Mouse (Mus musculus): ENCODE results near the gene Tenm2. TPM values are rescaled to one million over a fixed set of nuclear protein-coding genes. Genes with fewer than 3 reads are reported as not detected.

Gene Tenm2
- polyA plus RNA-seq, 1 experiment from 2014 or later: 2.8 TPM

- Histone ChIP-seq H3K9me3 (ENCODE audit: control insufficient read depth, low read depth, low read length) (no peaks in the 10 kb centered on the region), H3K27me3 (ENCODE audit: control insufficient read depth, insufficient read depth, low read length) (no peaks in the 10 kb centered on the region), H3K36me3 (ENCODE audit: control insufficient read depth, insufficient read depth, low read length) (no peaks in the 10 kb centered on the region), H3K27ac (ENCODE audit: low read length) (no peak overlapping the region), H3K4me2 (replicated peaks; ENCODE audit: low read depth, low read length) (no peak overlapping the region), H3K4me3 (ENCODE audit: low read depth, low read length) (no peak overlapping the region), H3K4me1 (ENCODE audit: control insufficient read depth, insufficient read depth, low read length) (no peaks in the 10 kb centered on the region), H3K9ac (replicated peaks; ENCODE audit: low read depth, low read length) (no peak overlapping the region)
- 26% methylated on average over 6 of the region's 6 CpGs for WGBS
- no peak for ATAC-seq (ENCODE audit: insufficient number of reproducible peaks, insufficient read depth, low FRiP score, low read depth)
Observed at GRCm38 (mm10) chr11:36635082-36635481, 600.7 kb downstream of the Tenm2 start.

- Histone ChIP-seq H3K9ac (replicated peaks; ENCODE audit: low read depth, low read length) (no peak overlapping the region), H3K4me3 (ENCODE audit: low read depth, low read length) (no peak overlapping the region), H3K27me3 (ENCODE audit: control insufficient read depth, insufficient read depth, low read length) (no peaks in the 10 kb centered on the region), H3K4me2 (replicated peaks; ENCODE audit: low read depth, low read length) (no peak overlapping the region), H3K9me3 (ENCODE audit: control insufficient read depth, low read depth, low read length) (no peaks in the 10 kb centered on the region), H3K36me3 (ENCODE audit: control insufficient read depth, insufficient read depth, low read length) (no peaks in the 10 kb centered on the region), H3K4me1 (ENCODE audit: control insufficient read depth, insufficient read depth, low read length) (no peaks in the 10 kb centered on the region), H3K27ac (ENCODE audit: low read length) (no peak overlapping the region)
- ATAC-seq (ENCODE audit: insufficient number of reproducible peaks, insufficient read depth, low FRiP score, low read depth): no peak
Observed at GRCm38 (mm10) chr11:36632201-36632600, 603.6 kb downstream of the Tenm2 start.

GRCm38 (mm10) chr11:36613807-36614206 is 622.0 kb downstream of the Tenm2 start:
- whole genome bisulfite sequencing: 84% methylated on average over 6 of the region's 6 CpGs
- H3K36me3 ChIP-seq (ENCODE audit: control insufficient read depth, insufficient read depth, low read length): no peaks in the 10 kb centered on the region

GRCm38 (mm10) chr11:36604815-36605382 is 630.9 kb downstream of the Tenm2 start:
- Histone ChIP-seq H3K9ac (replicated peaks; ENCODE audit: low read depth, low read length) (no peak overlapping the region), H3K9me3 (ENCODE audit: control insufficient read depth, low read depth, low read length) (no peaks in the 10 kb centered on the region), H3K4me2 (replicated peaks; ENCODE audit: low read depth, low read length) (no peak overlapping the region), H3K36me3 (ENCODE audit: control insufficient read depth, insufficient read depth, low read length) (no peaks in the 10 kb centered on the region), H3K27me3 (ENCODE audit: control insufficient read depth, insufficient read depth, low read length) (no peaks in the 10 kb centered on the region), H3K4me3 (ENCODE audit: low read depth, low read length) (no peak overlapping the region), H3K27ac (ENCODE audit: low read length) (no peak overlapping the region), H3K4me1 (ENCODE audit: control insufficient read depth, insufficient read depth, low read length) (no peaks in the 10 kb centered on the region)
- WGBS: 45% methylated on average over 8 of the region's 8 CpGs
- no peak for ATAC-seq (ENCODE audit: insufficient number of reproducible peaks, insufficient read depth, low FRiP score, low read depth)

More at GRCm38 (mm10) chr11:36613807-36614206, 622.0 kb downstream of the Tenm2 start:
- no peak for ATAC-seq (ENCODE audit: insufficient number of reproducible peaks, insufficient read depth, low FRiP score, low read depth)
- no peaks in the 10 kb centered on the region for H3K27me3 ChIP-seq (ENCODE audit: control insufficient read depth, insufficient read depth, low read length)
- no peaks in the 10 kb centered on the region for H3K9me3 ChIP-seq (ENCODE audit: control insufficient read depth, low read depth, low read length)
- no peak overlapping the region for H3K9ac ChIP-seq (replicated peaks; ENCODE audit: low read depth, low read length)
- no peak overlapping the region for H3K4me2 ChIP-seq (replicated peaks; ENCODE audit: low read depth, low read length)
- no peak overlapping the region for H3K4me3 ChIP-seq (ENCODE audit: low read depth, low read length)
- no peak overlapping the region for H3K27ac ChIP-seq (ENCODE audit: low read length)
- no peaks in the 10 kb centered on the region for H3K4me1 ChIP-seq (ENCODE audit: control insufficient read depth, insufficient read depth, low read length)

- 43% methylated on average over 3 of the region's 3 CpGs for WGBS
- Histone ChIP-seq H3K9me3 (ENCODE audit: control insufficient read depth, low read depth, low read length) (no peaks in the 10 kb centered on the region), H3K4me3 (ENCODE audit: low read depth, low read length) (no peak overlapping the region), H3K4me2 (replicated peaks; ENCODE audit: low read depth, low read length) (no peak overlapping the region), H3K36me3 (ENCODE audit: control insufficient read depth, insufficient read depth, low read length) (no peaks in the 10 kb centered on the region), H3K27me3 (ENCODE audit: control insufficient read depth, insufficient read depth, low read length) (no peaks in the 10 kb centered on the region), H3K27ac (ENCODE audit: low read length) (no peak overlapping the region), H3K9ac (replicated peaks; ENCODE audit: low read depth, low read length) (no peak overlapping the region), H3K4me1 (ENCODE audit: control insufficient read depth, insufficient read depth, low read length) (no peaks in the 10 kb centered on the region)
- no peak for ATAC-seq (ENCODE audit: insufficient number of reproducible peaks, insufficient read depth, low FRiP score, low read depth)
Observed at GRCm38 (mm10) chr11:36604272-36604671, 631.5 kb downstream of the Tenm2 start.

GRCm38 (mm10) chr11:36592471-36592870 is 643.3 kb downstream of the Tenm2 start:
- 60% methylated on average over 1 of the region's 1 CpGs for WGBS
- no peak for ATAC-seq (ENCODE audit: insufficient number of reproducible peaks, insufficient read depth, low FRiP score, low read depth)
- H3K36me3 ChIP-seq (ENCODE audit: control insufficient read depth, insufficient read depth, low read length): no peaks in the 10 kb centered on the region

GRCm38 (mm10) chr11:36566146-36566545 is 669.6 kb downstream of the Tenm2 start:
- no peaks in the 10 kb centered on the region for H3K4me1 ChIP-seq (ENCODE audit: control insufficient read depth, insufficient read depth, low read length)
- H3K9me3 ChIP-seq (ENCODE audit: control insufficient read depth, low read depth, low read length): no peaks in the 10 kb centered on the region
- no peak overlapping the region for H3K4me2 ChIP-seq (replicated peaks; ENCODE audit: low read depth, low read length)
- no peak for ATAC-seq (ENCODE audit: insufficient number of reproducible peaks, insufficient read depth, low FRiP score, low read depth)
- H3K36me3 ChIP-seq (ENCODE audit: control insufficient read depth, insufficient read depth, low read length): no peaks in the 10 kb centered on the region
- 81% methylated on average over 2 of the region's 2 CpGs for WGBS
- no peak overlapping the region for H3K4me3 ChIP-seq (ENCODE audit: low read depth, low read length)
- no peaks in the 10 kb centered on the region for H3K27me3 ChIP-seq (ENCODE audit: control insufficient read depth, insufficient read depth, low read length)
- H3K9ac ChIP-seq (replicated peaks; ENCODE audit: low read depth, low read length): no peak overlapping the region
- H3K27ac ChIP-seq (ENCODE audit: low read length): no peak overlapping the region

More at GRCm38 (mm10) chr11:36592471-36592870, 643.3 kb downstream of the Tenm2 start:
- no peaks in the 10 kb centered on the region for H3K27me3 ChIP-seq (ENCODE audit: control insufficient read depth, insufficient read depth, low read length)
- no peak overlapping the region for H3K4me2 ChIP-seq (replicated peaks; ENCODE audit: low read depth, low read length)
- no peaks in the 10 kb centered on the region for H3K4me1 ChIP-seq (ENCODE audit: control insufficient read depth, insufficient read depth, low read length)
- H3K9ac ChIP-seq (replicated peaks; ENCODE audit: low read depth, low read length): no peak overlapping the region
- H3K9me3 ChIP-seq (ENCODE audit: control insufficient read depth, low read depth, low read length): no peaks in the 10 kb centered on the region
- H3K4me3 ChIP-seq (ENCODE audit: low read depth, low read length): no peak overlapping the region
- no peak overlapping the region for H3K27ac ChIP-seq (ENCODE audit: low read length)

- Histone ChIP-seq H3K4me3 (ENCODE audit: low read depth, low read length) (no peak overlapping the region), H3K9me3 (ENCODE audit: control insufficient read depth, low read depth, low read length) (no peaks in the 10 kb centered on the region), H3K9ac (replicated peaks; ENCODE audit: low read depth, low read length) (no peak overlapping the region), H3K4me2 (replicated peaks; ENCODE audit: low read depth, low read length) (no peak overlapping the region), H3K4me1 (ENCODE audit: control insufficient read depth, insufficient read depth, low read length) (no peaks in the 10 kb centered on the region), H3K27me3 (ENCODE audit: control insufficient read depth, insufficient read depth, low read length) (no peaks in the 10 kb centered on the region), H3K36me3 (ENCODE audit: control insufficient read depth, insufficient read depth, low read length) (no peaks in the 10 kb centered on the region), H3K27ac (ENCODE audit: low read length) (no peak overlapping the region)
- 71% methylated on average over 3 of the region's 3 CpGs for WGBS
- ATAC-seq (ENCODE audit: insufficient number of reproducible peaks, insufficient read depth, low FRiP score, low read depth): no peak
Observed at GRCm38 (mm10) chr11:36562851-36563250, 672.9 kb downstream of the Tenm2 start.

All from stomach, embryonic 14.5 days (tissue).